Mouse (Mus musculus) fat pad, adult 2 months (tissue): ENCODE measurements around the gene Plaur.
"Not testable (repeated sequence)": the region's sequence is repeated elsewhere in the genome, so short reads cannot be mapped to it uniquely, and the experiment has no call there.

Experiments
- DNase-seq: peaks from one replicate; pipeline ENCODE4 v3.0.0-alpha.2; 2011; ENCODE audit warnings: low read depth, low spot score; ENCODE audit errors: extremely low read depth

Gene Plaur

DNA sequence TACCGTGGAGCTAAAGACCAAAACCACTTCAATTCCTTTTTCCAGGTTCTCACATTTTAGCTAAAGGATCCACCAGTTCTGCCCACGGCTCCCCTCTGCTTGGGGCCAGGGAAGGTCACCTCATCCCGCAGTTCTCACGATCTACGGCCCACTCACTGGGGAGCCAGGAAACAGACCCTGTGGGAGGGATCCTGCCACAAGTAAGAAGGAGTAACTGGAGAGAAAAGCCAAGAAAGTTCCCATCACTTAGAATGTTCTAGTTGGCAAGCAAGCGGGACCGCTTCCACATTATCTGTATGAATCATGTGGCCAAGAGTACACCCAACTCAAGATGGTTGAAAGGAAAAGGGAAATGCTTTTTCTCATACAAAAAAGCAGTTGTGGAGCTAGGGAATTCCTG, 14.6 kb downstream of the Plaur start:
- DNase-seq, result no peak

DNA sequence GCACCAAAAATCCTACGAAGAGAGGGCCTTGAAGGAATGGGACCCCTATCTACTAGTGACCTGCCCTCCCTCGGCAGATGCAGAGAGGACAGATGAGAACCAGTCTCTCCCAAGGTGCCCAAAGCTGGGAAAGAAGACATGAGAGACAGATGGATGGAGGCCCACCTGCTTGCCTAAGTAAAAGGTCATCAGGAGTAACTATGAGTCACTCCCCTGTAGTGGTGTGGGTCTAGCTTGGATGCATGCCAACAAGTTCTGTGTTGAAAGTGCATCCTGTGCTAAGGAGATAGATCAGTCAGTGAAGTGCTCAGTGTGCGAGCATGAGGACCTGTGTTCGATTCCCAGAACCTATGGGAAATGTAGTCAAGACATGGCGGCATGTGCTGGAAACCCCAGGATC, 16.6 kb downstream of the Plaur start:
- no peak for DNase-seq

DNA sequence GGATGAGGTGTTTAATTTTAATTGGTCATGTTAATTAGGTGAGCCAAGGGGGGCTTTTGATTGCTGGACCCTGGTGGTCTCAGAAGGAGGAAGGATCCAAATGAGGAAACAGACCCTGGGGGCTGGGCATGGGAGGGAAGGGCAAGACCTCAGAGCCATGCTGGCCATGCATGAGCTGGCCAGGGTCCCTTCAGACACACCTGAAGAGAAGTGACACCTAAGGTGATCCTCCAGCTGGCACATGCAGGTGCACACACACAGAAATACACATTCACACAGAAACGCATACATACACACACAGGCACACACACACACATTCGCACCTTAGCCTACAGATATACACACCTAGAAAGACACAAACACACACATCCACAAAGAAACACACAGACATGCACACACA, 17.4 kb downstream of the Plaur start:
- DNase-seq, result no peak

DNA sequence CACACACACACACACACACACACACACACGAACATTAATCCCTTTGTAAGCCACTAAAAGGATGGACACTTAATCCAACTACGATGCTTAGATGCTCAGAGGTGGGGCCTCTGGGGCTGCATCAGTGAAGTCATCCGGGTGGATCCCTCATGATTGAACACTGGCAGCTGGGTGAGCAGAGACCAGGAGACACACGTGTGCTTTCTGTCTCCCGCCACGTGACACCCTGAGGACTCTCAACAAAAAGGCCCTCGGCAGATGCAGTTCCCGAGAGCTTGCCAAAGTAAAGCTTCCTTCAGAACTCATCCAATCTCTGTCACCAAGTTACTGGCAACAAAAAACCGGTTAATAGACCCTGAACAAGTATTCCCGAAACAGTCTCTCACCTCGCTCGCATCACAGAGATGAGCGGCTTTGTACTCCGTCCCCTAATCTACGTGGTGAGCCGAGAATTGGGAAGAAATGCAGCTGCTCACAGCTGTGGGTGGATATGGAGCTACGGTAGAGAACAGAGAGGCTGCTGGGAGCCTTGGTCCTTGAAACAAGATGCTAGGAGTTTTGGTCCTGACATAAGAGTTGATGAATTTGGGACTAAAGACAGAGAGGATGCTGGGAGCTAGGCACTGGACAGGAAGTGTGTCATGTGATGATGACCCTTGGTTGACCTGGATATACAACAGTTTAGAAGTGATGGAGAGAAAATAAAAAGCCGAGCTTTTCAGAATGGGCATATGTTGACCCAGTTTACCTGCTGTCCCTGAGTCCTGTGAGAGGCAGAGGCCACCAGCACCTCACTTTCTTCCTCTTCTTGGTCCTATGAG, 18.0 kb downstream of the Plaur start:
- no peak for DNase-seq

GRCm38 (mm10) chr7:24480986-24481473, 18.7 kb downstream of the Plaur start:
- no peak for DNase-seq

GRCm38 (mm10) chr7:24481474-24482207, 19.4 kb downstream of the Plaur start, which contains the start of gene Cadm4:
Gene Cadm4 (plus strand): TSS chr7:24482023.
- no peak for DNase-seq

- no peak for DNase-seq
These were observed 20.1 kb downstream of the Plaur start for GRCm38 (mm10) chr7:24482208-24483020.

DNA sequence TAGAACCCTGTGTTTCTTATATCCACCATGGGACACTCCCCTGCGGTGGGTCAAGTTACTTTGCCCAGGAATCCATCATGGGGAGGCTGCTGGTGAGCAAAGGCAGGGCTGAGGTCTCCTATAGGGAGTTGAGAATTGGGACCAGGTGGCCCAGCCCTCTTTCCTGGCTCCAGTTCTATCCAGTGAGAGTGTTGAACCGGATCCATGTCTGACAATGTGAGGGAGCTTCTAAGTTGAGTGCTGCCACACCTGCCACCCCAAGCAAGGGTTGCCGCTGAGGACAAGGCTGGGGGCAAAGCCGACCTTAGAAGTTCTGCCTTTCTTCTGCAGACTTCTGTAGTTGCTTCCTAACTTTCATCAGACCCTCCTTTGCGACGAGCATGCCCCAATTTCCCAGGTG, 21.0 kb downstream of the Plaur start:
- not testable (repeated sequence) for DNase-seq

DNA sequence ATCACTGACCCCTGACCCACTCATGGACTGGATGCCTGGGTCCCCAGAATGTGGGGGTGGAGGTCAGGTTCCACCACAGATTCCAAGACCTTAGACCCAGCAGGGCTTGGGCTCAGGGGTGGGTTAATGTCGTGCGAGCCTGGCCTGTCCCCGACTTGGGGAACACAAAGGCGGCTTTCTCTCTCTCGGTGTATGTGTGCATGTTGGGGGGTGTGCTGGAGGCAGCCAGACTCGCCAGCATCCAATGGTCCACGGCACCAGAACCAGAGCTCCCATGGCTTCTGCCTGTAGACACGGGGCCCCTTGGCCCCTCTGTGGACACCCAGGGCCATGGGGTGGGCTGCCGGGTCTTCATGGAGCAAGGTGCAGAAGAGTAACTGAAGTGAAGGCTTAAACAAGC, 23.2 kb downstream of the Plaur start:
- DNase-seq, result no peak

GRCm38 (mm10) chr7:24486654-24487130, 24.4 kb downstream of the Plaur start:
- no peak for DNase-seq

GRCm38 (mm10) chr7:24487403-24487802, 25.1 kb downstream of the Plaur start:
- no peak for DNase-seq

DNA sequence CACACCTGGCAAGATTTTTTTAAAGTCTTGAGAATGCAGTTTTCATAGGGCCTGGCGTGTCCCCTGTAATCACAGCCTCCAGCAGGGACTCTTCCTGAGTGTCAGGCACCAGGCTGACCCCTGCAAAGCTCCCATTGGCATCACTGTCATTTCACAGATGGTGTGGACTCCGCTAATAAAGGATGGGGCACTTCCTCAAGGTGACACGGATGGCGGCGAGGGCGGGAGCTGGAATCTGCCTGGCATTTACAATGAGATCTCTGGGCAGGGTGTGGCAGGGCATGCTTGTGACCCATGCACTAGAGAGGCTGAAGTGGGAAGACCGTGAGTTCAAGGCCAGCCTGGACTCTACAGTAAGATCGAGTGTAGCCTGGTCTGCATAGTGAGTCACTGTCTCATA, 26.0 kb downstream of the Plaur start:
- no peak for DNase-seq

- DNase-seq, result no peak
These were observed 37.7 kb downstream of the Plaur start for GRCm38 (mm10) chr7:24499856-24500577.

DNA sequence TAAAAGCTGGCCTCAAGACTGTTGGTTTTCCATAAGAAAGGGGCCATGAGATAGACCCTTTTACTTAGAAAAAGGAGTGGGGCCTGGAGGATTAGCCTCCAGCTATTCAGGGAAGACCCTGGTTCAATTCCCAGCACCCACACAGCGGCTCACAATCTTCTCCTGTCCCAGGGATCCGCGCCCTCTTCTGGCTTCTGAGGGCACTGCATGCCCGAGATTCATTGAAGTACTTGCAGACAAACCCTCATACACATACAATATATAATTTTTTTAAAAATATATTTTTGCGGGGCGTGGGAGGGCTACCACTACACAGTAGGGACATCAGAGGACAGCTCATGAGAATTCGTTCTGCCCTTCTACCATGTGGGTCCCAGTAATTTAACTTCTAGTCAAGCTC, 38.6 kb downstream of the Plaur start:
- no peak for DNase-seq

DNA sequence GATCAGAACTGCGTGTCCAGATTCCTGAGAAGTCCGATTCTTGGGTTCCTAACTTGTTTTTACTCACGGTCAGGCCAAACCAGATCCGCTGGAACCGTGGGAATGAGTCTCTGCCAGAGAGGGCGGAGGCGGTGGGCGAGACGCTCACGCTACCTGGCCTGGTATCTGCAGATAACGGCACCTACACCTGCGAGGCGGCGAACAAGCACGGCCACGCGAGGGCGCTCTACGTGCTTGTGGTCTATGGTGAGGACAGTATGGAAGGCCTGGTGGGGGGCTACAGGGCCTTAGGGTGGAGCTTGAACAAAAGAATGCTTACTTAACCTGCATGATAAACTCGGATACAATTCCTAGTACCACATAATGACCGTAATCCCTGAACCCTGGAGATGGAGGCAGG, 39.2 kb downstream of the Plaur start:
- no peak for DNase-seq

DNA sequence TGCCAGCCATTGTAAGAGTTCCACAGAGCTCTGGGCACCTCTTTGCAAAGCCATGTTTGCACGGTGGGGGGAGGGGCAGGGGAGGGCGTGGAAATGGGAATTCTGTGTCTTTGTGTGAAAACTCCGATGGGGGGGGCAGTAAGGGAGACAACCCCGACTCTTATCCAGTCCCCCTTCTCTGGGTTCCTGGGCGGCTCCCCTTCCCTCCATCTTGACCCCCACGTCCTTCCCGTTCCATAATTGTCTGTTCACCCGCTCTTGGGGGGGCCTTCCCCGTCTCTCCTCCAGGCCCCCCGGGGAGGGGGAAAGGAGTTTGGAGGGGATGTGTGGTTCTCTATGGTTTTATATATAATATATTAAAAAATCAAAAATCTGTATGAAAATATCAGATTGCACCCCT, 41.7 kb downstream of the Plaur start:
- DNase-seq, result no peak

DNA sequence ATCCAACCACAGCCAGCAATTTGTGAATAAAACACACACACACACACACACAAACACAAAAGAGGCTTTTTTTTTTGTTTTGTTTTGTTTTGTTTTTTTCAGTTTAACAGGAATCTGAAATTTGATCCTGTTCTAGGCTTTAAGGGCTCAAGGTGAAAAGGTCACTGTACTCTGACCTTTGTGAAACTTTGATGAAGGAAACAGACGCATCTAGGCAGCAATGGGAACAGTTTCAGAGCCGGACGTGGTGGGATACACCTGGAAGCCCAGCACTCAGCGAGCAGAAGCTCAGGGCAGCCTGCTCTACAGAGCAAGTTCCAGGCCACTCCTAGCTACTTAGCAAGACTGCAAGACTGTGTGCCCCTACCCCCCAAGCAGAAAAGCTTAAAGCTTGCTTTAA, 42.6 kb downstream of the Plaur start:
- DNase-seq, result no peak

DNA sequence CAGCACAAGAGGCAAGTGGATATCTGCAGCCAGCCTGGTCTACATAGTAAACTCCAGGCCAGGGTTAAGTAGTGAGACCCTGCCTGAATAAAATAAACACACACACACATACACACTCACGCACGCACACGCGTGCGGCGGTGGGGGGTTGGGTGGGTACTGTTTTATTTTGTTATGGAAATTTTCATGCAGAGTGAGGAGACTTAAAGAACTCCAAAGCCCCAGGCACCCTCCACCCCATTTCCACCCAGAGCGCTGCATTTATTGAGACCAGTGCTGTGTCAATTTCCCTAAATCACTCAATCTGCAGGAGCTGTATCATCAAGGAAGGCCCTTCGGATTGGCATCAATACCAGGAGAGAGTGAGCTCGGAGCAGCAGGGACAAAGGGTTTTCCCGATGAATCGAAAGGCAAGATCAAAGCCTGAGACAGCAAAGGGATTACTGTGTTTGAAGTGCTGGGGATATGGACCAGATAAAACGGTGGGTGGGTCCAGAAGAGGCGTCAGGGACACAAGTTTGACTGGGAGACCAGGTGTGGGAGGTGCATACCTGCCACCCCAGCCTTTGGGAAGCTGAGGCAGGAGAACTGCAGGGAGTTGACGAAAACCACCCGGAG, 43.3 kb downstream of the Plaur start:
- no peak for DNase-seq

GRCm38 (mm10) chr7:24506065-24506459, 43.8 kb downstream of the Plaur start:
- no peak for DNase-seq

DNA sequence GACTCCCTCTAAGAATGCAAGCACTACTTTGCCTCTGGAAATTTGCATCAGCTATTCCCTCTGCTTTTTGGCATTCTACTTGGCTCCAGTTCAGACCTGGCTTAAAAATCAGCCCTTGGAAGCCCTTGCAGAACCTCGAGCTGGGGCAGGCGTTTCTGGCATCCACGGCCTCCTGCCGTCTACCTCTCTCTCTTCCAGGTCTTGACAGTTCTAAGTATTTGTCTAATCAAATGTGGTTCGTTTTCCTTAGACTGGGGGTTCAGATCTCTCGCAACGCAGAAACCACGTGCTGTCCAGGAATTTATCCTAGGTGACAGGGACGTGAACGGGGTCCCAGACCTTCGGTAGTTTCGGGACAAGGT, 44.2 kb downstream of the Plaur start:
- DNase-seq, result peak; percentile 78
